Mouse (Mus musculus) ovary, adult 18-20 months (tissue): ENCODE data around the gene Usf1.

Experiments
- DNase-seq: peaks from one replicate; pipeline ENCODE4 v3.0.0; 2022; ENCODE audit warnings: low spot score, mixed read lengths

Gene Usf1

DNA sequence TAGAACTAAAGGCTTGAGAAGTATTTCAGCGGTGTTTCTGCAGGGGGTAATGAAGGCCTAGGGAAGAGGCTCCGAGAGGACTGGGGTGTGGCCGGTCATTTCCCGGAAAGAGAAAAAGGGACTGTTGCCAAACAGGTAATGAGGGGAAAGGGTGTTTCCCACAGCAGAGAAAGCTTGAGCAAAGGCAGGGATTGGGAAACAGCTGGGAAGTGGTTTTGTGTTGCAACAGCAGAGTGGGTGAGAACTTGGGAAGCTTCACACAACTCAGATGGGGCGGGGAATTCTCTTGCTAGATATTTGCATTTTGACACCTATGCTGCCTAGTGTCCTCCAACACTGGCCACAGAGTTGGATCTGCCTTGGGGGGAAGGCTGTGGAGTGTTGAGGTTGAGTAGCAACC lies 41.8 kb downstream of the Usf1 start:
- DNase-seq = no peak

DNA sequence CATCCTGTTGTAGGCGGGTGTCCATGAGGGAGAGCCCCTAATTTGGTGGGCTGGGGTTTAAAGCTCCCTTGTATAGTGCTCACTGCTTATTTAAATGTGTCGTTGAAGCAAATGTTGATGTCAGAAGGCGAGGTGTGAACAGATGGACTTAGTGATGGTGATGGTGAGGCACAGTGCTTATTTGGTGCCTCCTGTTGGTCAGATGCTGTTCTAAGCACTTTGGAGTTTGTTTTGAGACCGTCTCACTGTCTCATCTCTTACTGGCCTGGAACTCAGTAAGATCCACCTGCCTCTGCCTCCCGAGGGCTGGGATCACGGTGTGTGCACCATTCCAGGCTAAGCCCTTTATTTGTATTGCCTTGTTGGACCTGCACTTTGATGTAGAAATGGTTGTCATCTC lies 43.8 kb downstream of the Usf1 start:
- no peak for DNase-seq

DNA sequence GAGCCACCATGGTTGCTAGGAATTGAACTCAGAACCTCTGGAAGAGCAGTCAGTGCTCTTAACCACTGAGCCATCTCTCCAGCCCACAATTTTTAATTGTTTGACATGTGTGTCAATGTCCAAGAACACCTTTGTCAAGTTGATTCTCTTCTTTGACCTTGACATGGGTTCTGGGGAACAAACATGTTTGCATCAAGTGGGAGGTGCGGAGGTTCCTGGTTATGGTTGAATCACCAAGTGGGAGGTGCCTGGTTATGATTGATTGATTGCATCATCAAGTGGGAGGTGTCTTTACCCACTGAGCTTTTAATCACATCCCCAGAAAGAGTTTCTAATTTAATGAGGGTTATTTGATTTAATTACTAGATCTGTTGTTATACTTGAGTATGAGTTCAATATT lies 46.5 kb downstream of the Usf1 start:
- DNase-seq = no peak

DNA sequence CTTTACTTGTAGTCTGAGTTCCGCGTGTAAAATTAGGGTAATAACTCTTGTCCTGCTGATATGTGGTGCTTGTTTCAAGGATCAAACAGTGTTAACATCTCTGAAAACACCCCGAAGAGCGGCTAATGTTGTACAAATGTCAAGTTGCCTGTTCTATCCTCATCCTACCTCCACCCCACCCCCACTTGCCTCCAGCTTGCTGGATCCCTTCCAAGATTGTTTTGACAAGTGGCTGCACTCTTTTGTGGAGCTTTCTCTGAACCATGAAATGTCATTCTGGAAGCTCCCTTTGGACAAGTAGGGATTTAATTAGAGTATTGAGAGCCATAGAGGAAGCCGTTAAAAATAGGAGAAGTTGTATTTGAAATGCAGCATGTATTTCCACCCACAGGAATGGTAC lies 48.7 kb downstream of the Usf1 start:
- DNase-seq = no peak

DNA sequence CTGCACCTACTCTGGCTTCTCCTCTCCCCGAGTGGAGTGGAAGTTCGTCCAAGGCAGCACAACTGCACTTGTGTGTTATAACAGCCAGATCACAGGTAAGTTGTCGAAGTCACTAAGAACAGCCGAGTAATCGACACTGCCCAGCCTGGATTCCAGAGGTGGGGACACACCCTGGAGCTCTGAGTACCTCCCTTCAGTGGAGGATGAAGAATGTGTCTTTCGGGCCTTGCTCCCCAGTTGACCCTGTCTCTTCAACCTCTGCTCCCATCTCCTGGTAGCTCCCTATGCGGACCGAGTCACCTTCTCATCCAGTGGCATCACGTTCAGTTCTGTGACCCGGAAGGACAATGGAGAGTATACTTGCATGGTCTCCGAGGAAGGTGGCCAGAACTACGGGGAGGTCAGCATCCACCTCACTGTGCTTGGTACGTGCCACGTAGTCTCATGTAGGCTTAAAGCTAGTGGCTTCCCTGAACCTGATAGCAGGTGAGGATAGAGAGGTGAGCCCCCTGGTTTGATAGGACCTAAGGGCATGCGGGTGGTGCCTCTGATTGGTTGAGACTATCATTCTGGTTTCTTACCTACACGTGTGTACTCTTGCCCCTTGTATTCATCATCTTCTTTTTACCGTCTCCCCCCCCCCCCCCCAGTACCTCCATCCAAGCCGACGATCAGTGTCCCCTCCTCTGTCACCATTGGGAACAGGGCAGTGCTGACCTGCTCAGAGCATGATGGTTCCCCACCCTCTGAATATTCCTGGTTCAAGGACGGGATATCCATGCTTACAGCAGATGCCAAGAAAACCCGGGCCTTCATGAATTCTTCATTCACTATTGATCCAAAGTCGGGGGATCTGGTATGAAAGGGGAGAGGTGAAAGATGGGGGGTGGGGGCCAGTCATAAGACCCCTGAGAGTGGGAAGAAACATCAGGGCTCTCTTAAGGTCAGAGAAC lies 49.7 kb downstream of the Usf1 start:
- DNase-seq = no peak

DNA sequence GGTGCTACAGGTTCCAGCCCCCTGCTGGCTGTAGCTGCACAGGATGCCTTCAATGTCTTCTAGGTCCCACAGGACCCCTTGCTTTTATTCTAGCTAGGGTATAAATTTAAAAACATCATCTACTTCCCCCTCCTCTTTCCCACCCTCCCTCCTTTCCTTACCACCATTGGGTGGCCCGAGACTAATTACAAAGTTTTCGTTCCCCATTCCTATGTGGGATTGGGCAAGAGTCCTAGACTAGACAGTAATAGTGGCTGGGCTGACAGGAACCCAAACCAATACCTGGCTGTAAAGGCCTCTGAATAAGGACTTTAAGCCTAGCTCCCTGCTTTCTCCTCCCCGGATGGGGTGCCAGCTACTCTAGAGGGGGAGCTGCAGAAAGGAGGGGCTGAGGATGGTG lies 52.0 kb downstream of the Usf1 start:
- DNase-seq = no peak

DNA sequence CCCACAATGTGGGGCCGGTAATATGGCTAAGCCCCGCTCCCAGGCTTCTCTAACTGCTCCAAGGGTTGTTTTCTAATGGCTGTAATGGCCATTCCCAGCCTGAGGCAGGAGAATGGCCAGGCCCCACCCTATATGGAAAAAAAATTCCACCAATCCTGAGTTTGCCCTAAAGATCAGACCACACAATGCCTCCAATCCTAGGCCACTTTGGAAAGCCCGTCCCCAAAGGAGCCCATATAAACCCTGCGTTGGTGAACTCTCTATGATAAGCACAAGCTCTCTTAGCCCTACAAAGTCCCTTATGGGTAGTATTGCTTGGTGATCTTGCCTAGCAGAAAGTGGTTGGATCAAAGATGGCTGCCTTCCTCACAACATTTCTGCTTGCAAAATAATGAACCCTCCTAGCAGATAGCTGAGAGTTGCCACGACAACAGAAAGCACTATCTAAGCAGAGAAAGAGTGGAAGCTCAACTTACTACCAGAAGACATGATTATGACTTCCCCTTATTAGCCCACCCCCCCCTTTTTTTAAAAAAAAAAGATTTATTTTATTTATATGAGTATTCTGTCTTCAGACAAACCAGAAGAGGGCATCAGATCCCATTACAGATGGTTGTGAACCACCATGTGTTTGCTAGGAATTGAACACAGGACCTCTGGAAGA lies 54.8 kb downstream of the Usf1 start:
- no peak for DNase-seq

DNA sequence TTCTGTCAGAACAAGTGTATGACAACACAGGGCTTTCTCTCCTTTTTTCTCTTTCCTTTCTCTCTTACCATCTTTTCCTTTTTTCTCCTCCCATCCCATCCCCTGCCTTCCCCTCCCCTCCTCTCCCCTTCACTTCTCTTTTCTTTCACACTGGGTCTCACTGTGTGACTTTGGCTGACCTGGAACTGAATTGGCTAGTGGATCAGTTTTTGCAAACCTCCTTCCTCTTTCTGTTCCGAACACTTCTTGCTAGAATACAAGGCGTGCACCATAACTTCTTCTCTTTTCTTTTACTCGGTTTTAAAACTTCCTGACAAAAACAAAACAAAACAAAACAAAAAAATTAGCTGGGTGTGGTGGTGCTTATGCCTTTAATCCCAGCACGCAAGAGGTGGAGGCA lies 55.5 kb downstream of the Usf1 start:
- no peak for DNase-seq
